ENCODE assay signal across 13 mouse cellular contexts in the genomic region with DNA sequence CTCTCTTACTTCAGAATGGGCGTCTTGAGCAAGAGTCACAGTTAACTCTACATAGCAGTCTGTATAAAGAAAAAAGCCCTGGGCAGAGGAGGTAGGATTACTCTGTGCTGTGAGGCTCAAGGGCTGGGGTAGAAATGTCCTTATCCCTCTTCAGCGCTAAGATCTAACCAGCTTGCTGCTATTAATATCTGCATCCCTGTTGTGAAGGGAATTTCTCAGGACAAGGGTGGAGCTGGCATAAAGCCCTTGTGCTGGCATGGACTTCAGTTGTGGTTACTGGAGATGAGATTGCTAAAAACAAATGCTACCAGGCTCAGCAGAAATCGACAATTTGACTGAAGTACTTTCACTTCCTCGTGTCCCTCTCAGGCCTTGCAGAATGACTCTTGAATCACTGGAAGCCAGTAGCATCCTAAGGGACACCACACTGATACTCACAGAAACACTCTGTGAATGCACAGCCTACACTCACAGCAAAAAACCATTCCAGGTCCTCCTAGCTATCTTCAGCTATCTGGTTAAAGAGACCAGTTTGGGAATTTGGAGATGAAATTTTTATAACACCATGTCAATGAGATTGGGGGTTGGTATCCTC.
DNase-seq lines count a peak whose midpoint lies in the region; ATAC-seq lines count a peak whose summit lies in the region.
"Had no signal": no experiment of that assay in that cellular context is flagged by ENCODE, and none has a peak within 500 bp of the region (broad histone marks: within the 10 kb centered on the region; RNA-seq: fewer than 3 reads in every experiment).

No protein-coding gene starts in this region.

- 65% methylated on average over 4 of the region's 4 CpGs for WGBS in intestine, embryonic 15.5 days

- ATAC-seq in intestine, embryonic 15.5 days = no peak
- ATAC-seq: forebrain, embryonic 16.5 days had no signal

- H3K4me3 ChIP-seq in intestine, embryonic 15.5 days (replicated peaks) = no peak overlapping the region
- H3K4me3 ChIP-seq: midbrain, embryonic 10.5 days had no signal

- peak; percentile 54 to 58 for DNase-seq in heart, adult 18-20 months
- no peak for DNase-seq in heart, postnatal 25 days (ENCODE audit: low spot score)
- peak; percentile 94 for DNase-seq in brain, adult 2 months (ENCODE audit: low read depth, low spot score)
- DNase-seq in cerebellum, postnatal 36 days = peak; percentile 75 to 83
- DNase-seq in heart, postnatal 4 days = peak; percentile 56
- no peak for DNase-seq in thymus, adult 18-20 months
- DNase-seq in kidney, adult 8-10 months = no peak
- DNase-seq: embryo, embryonic 11 days; thymus, postnatal 25 days had no signal

- intact Hi-C loops in heart, postnatal 25 days (cut with DNase I) = no loop called here

- H3K27ac ChIP-seq in intestine, embryonic 15.5 days = no peak overlapping the region
- H3K27ac ChIP-seq: kidney, postnatal 0 days; midbrain, embryonic 10.5 days had no signal

- no peaks in the 10 kb centered on the region for H3K36me3 ChIP-seq in intestine, embryonic 15.5 days
- H3K36me3 ChIP-seq: midbrain, embryonic 10.5 days had no signal

- H3K9me3 ChIP-seq in intestine, embryonic 15.5 days = no peaks in the 10 kb centered on the region
- H3K9me3 ChIP-seq: midbrain, embryonic 10.5 days had no signal

- no peaks in the 10 kb centered on the region for H3K4me1 ChIP-seq in intestine, embryonic 15.5 days (replicated peaks)
- H3K4me1 ChIP-seq: midbrain, embryonic 10.5 days had no signal

- no peaks in the 10 kb centered on the region for H3K27me3 ChIP-seq in intestine, embryonic 15.5 days (replicated peaks)

- H3K9ac ChIP-seq in intestine, embryonic 15.5 days = no peak overlapping the region

- H3K4me2 ChIP-seq in intestine, embryonic 15.5 days (replicated peaks) = no peak overlapping the region

Comparison
In these comparisons a context has a peak if more than half of its experiments do, and no peak if none do; other contexts are left out.
1. DNase-seq: peak in heart, adult 18-20 months (2 of 2), brain, adult 2 months (single experiment), cerebellum, postnatal 36 days (2 of 2) and heart, postnatal 4 days (single experiment); none in heart, postnatal 25 days (single experiment), thymus, adult 18-20 months (0 of 2) and kidney, adult 8-10 months (0 of 2).